Mouse (Mus musculus) heart, adult 2 months (tissue): ENCODE measurements around the gene Setd6. TPM values are rescaled to one million over a fixed set of nuclear protein-coding genes. Genes with fewer than 3 reads are reported as not detected.

ENCODE experiments used
- DNase-seq, 2 experiments: peaks; one replicate each; pipeline ENCODE4 v3.0.0; 2021
- H3K27ac ChIP-seq: fragments of 200-600 bp; 2 replicates; pipeline ENCODE4 v1.8.1; 2022
- H3K27me3 ChIP-seq: fragments of 200-500 bp; 2 replicates; pipeline ENCODE4 v1.6.1; 2012; ENCODE audit warnings: mild to moderate bottlenecking, low read length, inconsistent platforms, mixed read lengths; ENCODE audit not compliant: control insufficient read depth, insufficient read depth
- H3K36me3 ChIP-seq: fragments of 200-500 bp; 2 replicates; pipeline ENCODE4 v1.6.1; 2012; ENCODE audit warnings: low read length, inconsistent platforms; ENCODE audit not compliant: control insufficient read depth, insufficient read depth
- H3K4me1 ChIP-seq: fragments of 200-500 bp; 2 replicates; pipeline ENCODE4 v1.6.1; 2011; ENCODE audit warnings: low read length; ENCODE audit not compliant: control insufficient read depth, insufficient read depth
- H3K4me3 ChIP-seq: fragments of 200-600 bp; 2 replicates; pipeline ENCODE4 v1.8.1; 2022
- H3K79me2 ChIP-seq: fragments of 200-500 bp; replicated peaks from 2 replicates; pipeline ENCODE4 v1.6.1; 2012; ENCODE audit warnings: mild to moderate bottlenecking, inconsistent platforms, low read length, moderate library complexity, mixed read lengths; ENCODE audit not compliant: control insufficient read depth, insufficient read depth
- H3K9ac ChIP-seq: fragments of 200-500 bp; 2 replicates; pipeline ENCODE4 v1.6.1; 2012; ENCODE audit warnings: low read depth, mild to moderate bottlenecking, control low read depth, inconsistent platforms, low read length, mixed read lengths
- CTCF ChIP-seq: fragments of 200-600 bp; IDR thresholded peaks from 2 replicates; pipeline ENCODE4 v1.8.1; 2022; ENCODE audit warnings: antibody characterized with exemption, mild to moderate bottlenecking, moderate library complexity
- EP300 ChIP-seq: fragments of 200-500 bp; IDR thresholded peaks from 2 replicates; pipeline ENCODE4 v1.6.1; 2011; ENCODE audit warnings: low read depth, low read length, control low read depth; ENCODE audit not compliant: insufficient read depth
- POLR2A ChIP-seq: fragments of 200-500 bp; IDR thresholded peaks from 2 replicates; pipeline ENCODE4 v1.6.1; 2011; ENCODE audit warnings: mild to moderate bottlenecking, low read depth, low read length, control low read depth; ENCODE audit not compliant: insufficient read depth
- WGBS: fragments of 180-500 bp; shearing (Covaris S2); methylation state at CpG from one replicate; pipeline ENCODE4 v1.1.7; 2018; 5-methylcytosine and 5-hydroxymethylcytosine counted together
- intact Hi-C: fragments of 180-260 bp; cut with DNase I; formaldehyde crosslinking; loops from one replicate; pipeline ENCODE4 v1.15.1; 2025
- polyA plus RNA-seq: library from polyadenylated mRNA; depleted of rRNA; stranded (reverse); fragments of >200 nt; gene quantifications from 2 replicates; pipeline ENCODE4 v1.2.3, GENCODE M21; 2012
- total RNA-seq, 2 experiments: library from RNA; stranded (reverse); gene quantifications; 2 replicates each; pipeline ENCODE4 v1.2.3; 2021

Setd6 gene
- total and polyA plus RNA-seq, 3 experiments: 8.0 to 15.3 (median 14.3) TPM

- peak; percentile 55 to 65 for DNase-seq
- H3K4me3 ChIP-seq: peak overlapping the region; percentile 55
- no peaks in the 10 kb centered on the region for H3K79me2 ChIP-seq
- no peaks in the 10 kb centered on the region for H3K36me3 ChIP-seq
- intact Hi-C loops: no loop called here
- no peaks in the 10 kb centered on the region for H3K27me3 ChIP-seq
- peak; percentile 48; the same call in 1 of the 2 replicates for TF ChIP-seq POLR2A
- TF ChIP-seq EP300: no peak
- peak overlapping the region; percentile 65 for H3K27ac ChIP-seq
- 3% methylated on average over 15 of the region's 15 CpGs for WGBS
- peaks cover 2% of the 10 kb centered on the region for H3K4me1 ChIP-seq
- peak overlapping the region; percentile 65 for H3K9ac ChIP-seq
Observed at GRCm38 (mm10) chr8:95703461-95704260, 12.0 kb upstream of the Setd6 start.

GRCm38 (mm10) chr8:95704538-95704937 lies 11.1 kb upstream of the Setd6 start:
- Histone ChIP-seq H3K4me3 (no peak overlapping the region), H3K27ac (no peak overlapping the region; the same call in 1 of the 2 replicates), H3K9ac (peak overlapping the region; percentile 34; the same call in 1 of the 2 replicates), H3K27me3 (no peaks in the 10 kb centered on the region), H3K36me3 (no peaks in the 10 kb centered on the region), H3K79me2 (no peaks in the 10 kb centered on the region), H3K4me1 (peaks cover 2% of the 10 kb centered on the region)
- WGBS: 65% methylated on average over 3 of the region's 3 CpGs
- intact Hi-C loops: no loop called here
- TF ChIP-seq CTCF: no peak
- TF ChIP-seq POLR2A: no peak
- TF ChIP-seq EP300: no peak
- DNase-seq: no peak

DNA sequence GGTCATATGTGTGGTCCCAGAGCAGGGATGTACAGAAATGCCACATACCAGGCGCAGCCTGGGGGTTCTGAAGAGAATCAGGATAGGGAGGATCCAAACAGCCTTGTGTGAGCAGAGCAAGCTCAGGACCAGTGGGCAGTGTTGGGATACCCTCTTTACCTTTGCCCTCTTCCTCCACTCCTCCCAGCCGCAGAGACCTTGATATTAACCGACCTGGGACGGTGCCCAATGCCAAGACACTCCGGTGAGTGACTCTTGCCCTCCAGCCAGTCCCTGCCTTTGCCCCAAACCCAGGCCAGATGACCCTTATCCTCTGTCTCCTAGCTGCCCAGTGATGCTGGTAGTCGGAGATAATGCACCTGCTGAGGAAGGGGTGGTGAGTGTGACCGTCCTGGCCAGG lies 6.1 kb upstream of the Setd6 start:
- H3K79me2 ChIP-seq: no peaks in the 10 kb centered on the region
- WGBS: 80% methylated on average over 7 of the region's 7 CpGs
- no peaks in the 10 kb centered on the region for H3K4me1 ChIP-seq
- H3K27me3 ChIP-seq: no peaks in the 10 kb centered on the region
- intact Hi-C loops: no loop called here
- DNase-seq: peak in 1 of 2 experiments; percentile 15
- H3K36me3 ChIP-seq: no peaks in the 10 kb centered on the region
- no peak overlapping the region for H3K4me3 ChIP-seq
- TF ChIP-seq EP300: no peak
- no peak for TF ChIP-seq POLR2A
- no peak for TF ChIP-seq CTCF
- no peak overlapping the region for H3K9ac ChIP-seq
- H3K27ac ChIP-seq: no peak overlapping the region

DNA sequence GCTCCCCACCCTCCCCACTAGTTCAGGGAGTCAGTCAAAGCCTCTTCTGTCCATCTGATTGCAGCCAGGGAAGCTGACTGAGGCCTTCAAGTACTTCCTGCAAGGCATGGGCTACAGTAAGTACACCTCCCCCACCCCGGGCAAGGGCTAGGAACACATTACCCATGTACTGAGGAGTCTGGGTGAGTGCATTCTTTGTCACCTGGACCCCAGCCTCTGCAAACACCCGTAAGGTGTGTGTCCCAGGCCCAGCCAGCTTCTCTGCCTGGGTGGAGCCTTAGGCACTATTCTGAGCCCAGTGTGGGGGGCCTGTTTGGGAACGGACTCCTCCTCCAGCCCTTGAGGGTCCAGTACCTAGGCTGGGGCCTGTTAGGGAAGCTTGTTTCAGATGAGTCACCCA lies 4.7 kb upstream of the Setd6 start:
- intact Hi-C loops: loop anchor here (5.0 kb wide), 1 partner anchor 206 kb away; no protein-coding TSS in a partner anchor
- Histone ChIP-seq H3K27ac (no peak overlapping the region), H3K36me3 (no peaks in the 10 kb centered on the region), H3K79me2 (no peaks in the 10 kb centered on the region), H3K4me1 (no peaks in the 10 kb centered on the region), H3K9ac (no peak overlapping the region), H3K27me3 (no peaks in the 10 kb centered on the region), H3K4me3 (no peak overlapping the region)
- TF ChIP-seq CTCF (no peak), POLR2A (no peak), EP300 (no peak)
- 72% methylated on average over 3 of the region's 3 CpGs for WGBS
- DNase-seq: peak in 1 of 2 experiments; percentile 15

- no peaks in the 10 kb centered on the region for H3K27me3 ChIP-seq
- peak in 1 of 2 experiments; percentile 14 for DNase-seq
- H3K4me3 ChIP-seq: no peak overlapping the region
- H3K27ac ChIP-seq: no peak overlapping the region
- intact Hi-C loops: loop anchor here (5.0 kb wide), 1 partner anchor 205 kb away; no protein-coding TSS in a partner anchor
- 80% methylated on average over 9 of the region's 9 CpGs for WGBS
- no peaks in the 10 kb centered on the region for H3K36me3 ChIP-seq
- no peak overlapping the region for H3K9ac ChIP-seq
- peaks cover 2% of the 10 kb centered on the region; the same call in 1 of the 2 replicates for H3K4me1 ChIP-seq
- no peak for TF ChIP-seq CTCF
- TF ChIP-seq EP300: no peak
- TF ChIP-seq POLR2A: no peak
- H3K79me2 ChIP-seq: no peaks in the 10 kb centered on the region
Observed at GRCm38 (mm10) chr8:95712395-95712794, 3.3 kb upstream of the Setd6 start.
